Mouse (Mus musculus) heart, postnatal 36 days (tissue): Measurements from ENCODE around the gene Sun1. TPM values are rescaled to one million over a fixed set of nuclear protein-coding genes. Genes with fewer than 3 reads are reported as not detected.

Experiments used
- DNase-seq, 2 experiments: peaks; one replicate each; pipeline ENCODE4 v3.0.0; 2021 to 2022
- intact Hi-C: fragments of 180-260 bp; cut with DNase I; formaldehyde crosslinking; loops from one replicate; pipeline ENCODE4 v1.15.1; 2025
- total RNA-seq, 2 experiments: library from RNA; stranded (reverse); gene quantifications; 2 replicates each; pipeline ENCODE4 v1.2.3; 2021

The Sun1 gene
- 10 to 100 TPM; 48.2 to 50.1 TPM for total RNA-seq

DNA sequence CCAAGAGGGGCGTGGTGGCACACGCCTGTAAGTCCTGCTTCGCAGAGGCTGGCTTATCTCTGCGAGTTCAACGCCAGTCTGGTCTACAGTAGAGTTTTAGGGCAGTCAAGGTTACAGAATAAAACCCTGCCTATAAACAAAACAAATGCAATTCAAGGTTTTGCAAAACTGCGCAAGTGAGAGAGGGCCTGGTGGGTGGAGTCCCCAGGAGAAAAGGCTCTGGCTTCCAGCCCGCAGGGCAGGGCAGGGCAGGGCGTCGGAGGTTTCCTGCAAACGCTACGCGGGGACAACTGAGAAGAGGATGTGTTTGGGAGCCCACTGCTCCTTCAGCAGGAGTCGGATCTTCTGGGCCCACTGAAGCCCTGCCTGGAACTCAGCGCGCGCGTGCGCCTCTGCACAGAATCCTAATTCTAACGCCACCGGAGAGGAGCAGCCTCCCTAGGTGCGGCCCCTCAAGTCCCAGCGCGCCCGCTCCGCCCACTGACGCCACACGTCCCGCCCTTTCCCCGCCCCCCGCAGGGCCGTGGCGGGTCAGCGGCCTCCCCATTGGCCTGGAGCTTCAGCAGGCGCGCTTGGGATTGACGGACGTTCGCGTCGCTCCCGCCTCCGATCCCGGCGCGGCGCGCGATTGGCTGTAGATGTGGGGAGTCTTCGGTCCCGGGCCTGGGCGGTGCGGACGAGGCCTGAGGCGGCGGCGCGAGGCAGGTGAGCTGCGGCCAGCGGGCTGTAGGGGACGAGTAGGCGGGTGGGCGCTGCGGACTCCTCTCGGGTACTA is at the start of gene Sun1:
Sun1 (plus strand) TSS at position 643 of the 775 bp plus-strand sequence.
- intact Hi-C loops = loop anchor here (1.0 to 2.0 kb wide), 3 partner anchors 21 to 52 kb away; partner anchors contain the start of genes Dnaaf5, Get4 and Prkar1b
- DNase-seq = peak; percentile 99

DNA sequence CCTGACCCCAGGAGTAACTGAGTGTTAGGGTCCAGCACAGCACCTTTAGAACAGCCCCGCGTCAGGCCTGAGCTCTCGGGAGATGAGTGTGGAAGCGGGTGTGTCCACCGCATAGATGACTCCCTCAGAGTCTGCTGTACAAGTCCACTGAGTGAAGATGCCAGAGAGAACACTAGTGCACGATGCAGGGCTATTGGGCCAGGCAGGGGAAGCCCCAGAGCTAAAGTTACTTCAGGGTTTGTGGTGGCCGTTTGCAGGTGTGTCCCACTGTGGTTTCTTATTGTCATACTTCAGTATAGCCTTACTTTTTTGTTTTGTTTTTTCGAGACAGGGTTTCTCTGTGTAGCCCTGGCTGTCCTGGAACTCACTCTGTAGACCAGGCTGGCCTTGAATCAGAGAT is 39.5 kb upstream of the Sun1 start:
- intact Hi-C loops = no loop called here
- no peak for DNase-seq

DNA sequence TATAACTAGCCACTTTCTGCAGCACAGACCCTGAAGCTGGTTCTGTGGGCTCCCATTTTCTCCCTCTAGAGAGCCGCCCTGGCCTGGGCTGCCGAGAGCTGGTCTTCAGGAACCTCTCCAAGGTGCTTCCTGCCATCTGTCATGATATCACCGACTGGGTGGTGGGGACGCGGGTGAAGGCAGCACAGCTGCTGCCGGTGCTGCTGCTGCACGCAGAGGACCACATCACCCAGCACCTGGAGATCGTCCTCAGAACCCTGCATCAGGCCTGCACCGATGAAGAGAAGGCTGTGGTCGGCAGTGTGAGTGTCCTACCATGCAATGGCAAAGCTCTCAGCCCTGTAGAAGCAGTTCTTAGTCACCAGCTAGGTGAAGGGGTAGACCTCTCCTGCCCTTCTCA is 38.8 kb upstream of the Sun1 start:
- no peak for DNase-seq
- intact Hi-C loops = no loop called here

DNA sequence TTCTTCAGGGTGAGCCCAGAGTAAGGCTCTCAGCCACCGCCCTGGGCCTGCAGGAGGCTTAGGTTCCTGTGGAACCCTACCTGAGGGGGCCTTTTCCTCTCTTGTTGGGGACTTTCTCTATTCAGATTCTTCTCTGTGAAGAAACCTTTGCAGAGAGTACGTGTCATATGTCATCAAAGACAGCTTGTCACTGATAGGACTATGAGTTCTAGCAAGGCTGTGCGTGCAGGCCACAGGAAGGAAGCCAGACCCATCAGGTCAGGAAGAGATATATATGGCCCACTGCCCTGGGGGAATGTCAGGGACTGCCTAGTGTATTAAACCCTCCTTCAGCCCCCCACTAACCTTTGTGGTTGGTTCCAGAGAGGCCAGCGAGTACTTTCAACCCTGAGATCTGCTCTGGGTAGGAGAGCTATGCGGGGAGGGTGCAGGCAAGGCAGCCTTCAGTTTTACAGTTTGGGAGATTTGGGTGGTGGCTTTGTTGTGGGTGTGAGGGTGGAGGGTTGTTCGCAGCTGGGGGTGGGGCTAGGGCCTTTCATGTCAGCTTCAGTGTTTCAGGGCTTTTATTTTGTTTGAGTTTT is 33.6 kb upstream of the Sun1 start:
- intact Hi-C loops = no loop called here
- DNase-seq = no peak

DNA sequence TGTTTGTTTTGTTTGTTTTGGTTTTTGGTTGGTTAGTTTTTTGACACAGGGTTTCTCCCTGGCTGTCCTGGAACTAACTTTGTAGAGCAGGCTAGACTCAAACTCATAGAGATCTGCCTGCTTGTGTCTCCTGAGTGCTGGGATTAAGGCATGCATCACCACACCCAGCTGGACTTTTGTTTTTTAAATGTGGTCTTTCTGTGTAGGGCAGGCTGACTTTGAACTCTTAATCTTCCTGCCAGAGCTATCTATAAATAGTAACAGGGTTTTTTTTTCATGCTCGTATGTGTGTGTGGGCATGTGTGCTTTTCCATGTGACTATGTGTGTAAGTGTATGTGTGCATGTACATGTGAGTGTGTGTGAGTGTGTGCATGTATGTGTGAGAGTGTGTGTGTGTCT is 32.9 kb upstream of the Sun1 start:
- intact Hi-C loops = no loop called here
- no peak for DNase-seq

DNA sequence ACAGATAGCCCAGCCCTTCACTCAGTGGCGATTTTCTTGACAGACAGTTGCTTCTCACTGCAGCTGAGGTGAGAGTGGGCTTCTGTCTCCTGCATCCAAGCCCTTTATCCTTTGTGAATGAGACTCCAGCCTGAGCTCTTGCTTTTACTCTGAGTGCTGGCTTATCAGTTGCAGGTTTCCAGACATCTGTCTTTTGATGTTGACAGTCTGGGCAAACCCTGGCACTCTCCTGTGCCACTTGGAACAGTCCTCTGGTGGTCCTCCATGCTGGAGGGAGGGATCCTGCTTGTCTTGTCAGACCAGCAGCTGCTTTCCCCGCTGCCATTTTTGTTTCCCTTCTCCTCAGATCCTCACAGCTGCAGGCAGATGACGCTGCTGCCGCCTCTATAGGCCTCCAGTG is 28.5 kb upstream of the Sun1 start:
- intact Hi-C loops = no loop called here
- no peak for DNase-seq

DNA sequence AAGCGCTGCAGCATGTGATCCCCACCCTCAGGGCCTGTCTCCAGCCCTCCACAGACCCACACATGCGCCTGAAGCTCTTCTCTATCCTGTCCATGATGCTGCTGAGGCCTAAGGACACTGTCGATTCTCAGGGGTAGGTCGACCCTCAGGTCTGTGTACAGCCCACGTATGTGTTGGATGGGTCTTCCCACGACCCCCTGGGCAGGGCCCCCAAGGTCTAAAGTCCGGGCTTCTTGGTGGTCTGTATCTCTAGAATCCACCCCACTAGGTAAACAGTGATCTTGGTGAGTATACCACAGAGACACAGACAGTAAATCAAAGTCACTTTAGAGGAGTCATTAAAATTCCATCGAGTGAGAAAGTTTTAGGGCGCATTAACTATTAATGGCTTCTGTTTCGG is 26.3 kb upstream of the Sun1 start:
- DNase-seq = no peak
- intact Hi-C loops = no loop called here

DNA sequence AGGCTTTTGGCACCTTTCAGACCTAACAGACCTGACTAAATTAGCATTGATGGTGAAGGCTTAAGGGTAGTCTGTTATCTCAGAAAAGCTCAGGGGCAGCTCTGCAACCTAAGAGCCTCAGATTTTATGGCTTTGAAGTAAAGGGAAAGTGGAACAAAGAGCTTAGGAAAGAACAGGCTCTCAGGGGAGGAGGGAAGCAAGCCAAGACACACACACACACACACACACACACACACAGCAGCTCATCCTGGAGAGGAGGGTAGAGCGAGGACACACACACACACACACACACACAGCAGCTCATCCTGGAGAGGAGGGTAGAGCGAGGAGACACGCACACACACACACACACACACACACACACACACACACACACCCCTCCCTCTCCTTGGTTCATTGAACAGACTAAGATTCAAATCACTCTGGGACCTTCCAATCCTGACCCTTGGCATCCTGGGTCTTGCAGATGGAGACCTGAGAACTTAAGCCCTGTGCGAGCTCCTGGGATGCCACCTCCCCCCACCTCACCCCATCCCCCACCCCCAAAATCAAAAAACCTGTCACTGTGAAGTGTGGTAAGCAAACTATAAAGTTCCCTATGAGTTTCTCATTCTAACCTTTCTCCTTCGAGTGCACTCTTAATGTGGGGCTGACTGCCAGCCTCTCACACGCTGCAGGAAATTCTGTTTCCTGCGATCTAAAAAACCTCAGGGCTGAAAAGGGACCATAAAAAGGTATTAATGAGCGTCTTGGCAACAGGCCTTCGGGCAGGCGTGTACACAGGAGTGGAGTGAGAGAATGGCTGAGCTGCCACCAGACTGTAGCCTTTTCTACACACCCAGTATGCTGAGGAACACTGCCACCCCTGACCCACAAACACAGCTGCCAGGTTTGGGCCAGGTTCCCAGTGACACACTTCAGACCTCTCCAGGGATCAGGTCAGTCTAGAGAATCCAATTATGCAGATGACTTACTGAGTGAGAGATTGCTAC is 25.6 kb upstream of the Sun1 start:
- intact Hi-C loops = loop anchor here (5.0 kb wide), 1 partner anchor 178 kb away; the partner anchor contains the start of gene Pdgfa
- DNase-seq = peak; percentile 27 to 41

DNA sequence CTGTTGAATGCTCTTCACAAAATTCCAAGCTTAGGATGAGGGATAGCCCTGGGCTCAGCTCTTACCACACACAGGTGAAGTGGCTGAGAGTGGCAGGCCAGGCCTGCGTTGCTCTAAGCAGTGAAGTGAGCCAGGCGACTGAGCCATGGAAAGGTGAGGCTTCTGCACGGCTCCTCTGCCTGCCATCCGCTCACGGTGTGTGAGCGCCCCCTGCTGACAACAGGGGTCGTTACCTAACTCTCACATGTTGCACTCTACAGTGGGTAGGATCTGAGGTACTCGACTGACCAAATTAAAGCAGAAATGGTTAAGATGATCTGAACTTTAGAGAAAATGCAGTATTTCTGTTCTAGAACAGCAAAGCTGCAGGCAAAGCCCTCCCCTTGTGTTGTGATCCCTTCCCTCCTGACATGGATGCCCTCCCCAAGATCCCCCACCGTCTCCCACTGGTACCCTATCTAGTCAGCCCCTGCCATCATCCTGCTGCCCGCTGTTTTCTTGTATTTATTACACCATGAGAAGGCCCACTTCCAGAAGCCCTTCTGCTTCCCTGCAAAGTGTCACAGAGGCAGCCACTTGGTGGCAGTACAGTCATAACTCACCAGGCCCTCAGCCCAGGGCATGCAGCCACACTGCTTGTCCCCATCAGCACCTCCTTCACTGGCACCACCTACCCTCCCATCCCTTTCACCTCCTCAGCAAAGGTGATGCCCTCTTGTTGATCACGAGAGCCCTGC is 21.4 kb upstream of the Sun1 start:
- intact Hi-C loops = loop anchor here (1.0 to 5.0 kb wide), 3 partner anchors 104 to 331 kb away; partner anchors contain the start of gene Pdgfa

DNA sequence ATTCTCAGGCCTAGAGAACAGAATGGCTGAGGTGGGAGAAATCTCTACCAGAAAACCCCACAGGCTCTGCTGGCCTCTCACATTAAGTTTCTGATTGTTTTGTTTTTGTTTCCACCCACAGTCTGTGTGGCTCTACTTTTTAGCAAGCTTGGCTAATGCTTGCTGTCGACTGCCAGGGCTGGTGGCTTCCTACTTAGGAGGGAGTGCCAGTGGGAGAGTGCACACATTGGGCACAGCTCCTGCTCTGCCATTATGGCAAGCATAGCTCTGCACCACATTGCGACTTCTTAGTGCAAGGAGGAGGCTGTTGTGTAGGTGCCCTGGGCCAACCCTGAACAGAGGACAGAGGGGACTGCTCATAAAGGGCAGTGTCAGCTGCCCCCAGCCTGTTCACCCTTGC is 17.3 kb upstream of the Sun1 start:
- no peak for DNase-seq
- intact Hi-C loops = no loop called here

More for the DNA sequence above, 21.4 kb upstream of the Sun1 start:
- peak; percentile 79 to 87 for DNase-seq

DNA sequence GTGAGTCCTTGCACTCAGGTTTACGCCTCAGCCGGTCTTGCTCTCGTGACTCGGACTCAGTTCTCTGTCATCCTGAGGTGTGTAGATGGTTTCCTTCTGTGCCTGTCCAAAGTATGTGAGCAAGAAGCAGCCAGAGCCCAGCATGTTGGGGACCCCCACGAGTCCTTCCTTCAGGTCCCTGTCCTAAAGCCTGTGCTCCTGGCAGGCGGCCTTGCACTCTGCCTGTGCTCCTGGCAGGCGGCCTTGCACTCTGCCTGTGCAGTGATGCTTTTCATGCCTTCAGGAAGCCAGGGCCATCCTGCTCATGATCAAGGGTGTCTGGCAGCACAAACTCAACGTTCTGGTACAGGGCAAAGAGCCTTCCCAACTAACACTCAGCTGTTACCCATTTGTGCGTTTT is 16.8 kb upstream of the Sun1 start:
- intact Hi-C loops = no loop called here
- DNase-seq = no peak

DNA sequence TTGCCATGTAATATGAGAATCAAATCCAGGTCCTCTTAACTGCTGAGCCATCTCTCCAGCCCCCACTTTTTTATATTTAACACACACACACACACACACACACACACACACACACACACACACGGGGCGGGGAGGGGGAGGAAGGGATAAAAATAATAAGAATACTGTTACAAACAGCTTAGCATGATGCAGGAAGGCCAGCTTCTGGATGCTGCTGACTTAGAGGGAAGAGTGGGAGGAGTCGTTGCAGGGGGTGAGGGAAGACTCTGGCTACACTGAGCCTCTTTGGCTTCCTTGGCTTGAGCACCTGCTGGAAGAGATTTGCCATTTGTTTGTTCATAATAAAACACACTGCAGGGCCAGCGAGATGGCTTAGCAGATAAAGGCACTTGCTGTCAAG is 15.5 kb upstream of the Sun1 start:
- intact Hi-C loops = no loop called here

DNA sequence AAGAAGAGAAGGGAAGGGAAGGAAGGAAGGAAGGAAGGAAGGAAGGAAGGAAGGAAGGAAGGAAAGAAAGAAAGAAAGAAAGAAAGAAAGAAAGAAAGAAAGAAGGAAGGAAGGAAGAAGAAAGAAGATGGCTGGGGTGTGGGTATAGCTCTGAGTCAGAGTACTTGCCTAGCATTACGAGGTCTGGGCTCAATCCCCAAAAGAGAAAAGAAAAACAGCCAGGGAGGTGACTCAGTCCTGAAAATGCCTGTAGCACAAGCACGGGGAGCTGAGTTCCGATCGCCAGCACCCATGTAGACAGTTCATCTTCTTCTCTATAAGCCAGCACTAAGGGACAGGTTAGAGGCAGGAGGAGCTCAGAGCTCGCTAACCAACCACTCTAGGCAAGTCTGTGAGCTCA is 10.7 kb upstream of the Sun1 start:
- intact Hi-C loops = no loop called here
- DNase-seq = no peak

More for the DNA sequence above, 15.5 kb upstream of the Sun1 start:
- DNase-seq = no peak

DNA sequence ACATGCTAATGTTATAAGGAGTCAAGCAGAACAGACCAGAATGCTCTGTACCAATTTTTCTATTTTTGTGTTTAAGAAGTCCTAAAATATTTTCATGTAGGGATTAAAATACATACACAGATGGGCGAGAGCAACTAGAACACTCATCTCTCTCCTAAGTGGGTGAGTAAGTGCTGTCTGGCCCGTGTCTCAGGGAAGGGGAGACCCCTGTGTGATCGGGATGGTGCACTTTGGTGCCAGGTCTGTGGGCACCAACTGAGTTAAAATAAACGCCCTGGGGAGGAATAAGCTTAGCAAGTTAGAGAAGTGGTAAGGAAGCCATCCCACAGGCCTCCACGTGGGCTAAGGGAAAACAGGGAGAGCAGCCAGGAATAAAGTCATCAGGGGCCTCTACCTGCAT is 9.5 kb upstream of the Sun1 start:
- intact Hi-C loops = no loop called here

DNA sequence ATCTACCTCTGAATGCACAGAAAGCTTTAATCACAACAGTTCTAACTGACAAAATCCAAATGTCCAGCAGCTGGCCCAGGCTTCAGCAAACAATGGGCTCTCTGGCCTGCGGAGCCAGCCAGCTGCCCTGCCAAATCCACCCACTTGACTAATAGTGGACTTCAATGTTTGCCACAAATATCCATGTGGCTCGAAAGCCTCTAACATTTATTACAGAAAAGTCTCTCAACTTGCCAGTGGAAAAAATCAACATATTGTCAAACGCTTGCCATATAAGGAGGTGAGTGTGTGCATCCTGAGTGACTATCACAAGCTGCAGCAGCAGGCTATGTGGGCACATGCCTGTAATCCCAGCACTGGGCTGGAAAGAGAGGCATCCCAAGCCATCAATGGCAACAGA is 1.7 kb upstream of the Sun1 start:
- no peak for DNase-seq
- intact Hi-C loops = no loop called here

More for the DNA sequence above, 9.5 kb upstream of the Sun1 start:
- no peak for DNase-seq

DNA sequence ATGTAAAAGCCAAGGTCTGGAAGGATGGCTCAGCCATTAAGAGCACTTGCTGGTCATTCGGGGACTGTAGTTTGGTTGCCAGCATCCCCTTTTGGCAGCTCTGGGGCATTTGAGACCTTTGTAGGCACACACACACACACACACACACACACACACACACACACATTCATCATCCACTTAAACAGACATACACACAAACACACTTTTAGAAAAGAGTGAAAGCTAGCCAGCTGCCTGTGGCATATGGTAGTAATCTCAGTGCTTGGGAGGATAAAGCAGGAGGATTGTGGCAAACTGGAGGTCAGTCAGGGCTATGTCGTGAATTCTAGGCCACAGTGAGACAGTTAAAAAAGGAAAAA is 822 bp upstream of the Sun1 start:
- no peak for DNase-seq
- intact Hi-C loops = no loop called here

DNA sequence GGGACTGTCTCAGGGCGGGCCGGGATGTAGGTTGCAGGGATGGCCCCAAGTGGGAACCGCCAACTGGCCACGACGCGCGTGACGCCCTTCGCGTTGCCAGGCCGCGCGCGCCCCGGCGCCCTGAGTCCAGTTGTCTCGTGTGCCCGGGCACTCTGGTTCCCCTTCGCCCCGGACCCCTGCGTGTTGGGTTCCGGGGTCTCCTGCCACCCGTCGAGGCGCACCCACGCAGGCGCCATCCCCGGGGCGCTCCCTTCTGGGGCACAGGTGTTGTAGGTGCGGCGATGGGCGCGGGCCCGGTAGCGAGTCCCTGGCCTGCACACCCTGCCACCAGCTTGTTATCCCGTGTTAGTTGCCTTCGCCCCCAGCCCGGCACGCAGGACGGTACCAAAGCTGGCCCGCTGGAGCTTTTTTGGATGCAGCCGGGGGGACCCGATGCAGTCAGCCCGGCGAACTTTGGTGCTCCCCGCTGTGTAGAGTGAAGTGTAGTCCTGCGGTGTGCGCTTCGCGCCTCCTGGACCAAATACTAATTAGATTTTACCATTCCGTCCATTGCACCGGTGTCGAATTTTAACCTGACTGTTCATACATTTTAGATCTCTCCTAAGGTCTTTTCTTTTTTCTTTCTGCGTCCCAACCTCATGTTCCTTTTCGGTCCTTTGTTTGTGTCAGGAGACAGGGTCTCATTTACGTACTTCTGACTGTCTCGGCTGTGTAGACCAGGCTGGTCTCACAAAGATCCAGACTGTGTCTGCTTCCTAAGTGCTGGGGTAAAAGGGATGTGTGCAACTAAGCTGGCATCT is 533 bp downstream of the Sun1 start:
- DNase-seq = no peak
- intact Hi-C loops = loop anchor here (1.0 to 2.0 kb wide), 3 partner anchors 20 to 51 kb away; partner anchors contain the start of genes Dnaaf5, Get4 and Prkar1b

DNA sequence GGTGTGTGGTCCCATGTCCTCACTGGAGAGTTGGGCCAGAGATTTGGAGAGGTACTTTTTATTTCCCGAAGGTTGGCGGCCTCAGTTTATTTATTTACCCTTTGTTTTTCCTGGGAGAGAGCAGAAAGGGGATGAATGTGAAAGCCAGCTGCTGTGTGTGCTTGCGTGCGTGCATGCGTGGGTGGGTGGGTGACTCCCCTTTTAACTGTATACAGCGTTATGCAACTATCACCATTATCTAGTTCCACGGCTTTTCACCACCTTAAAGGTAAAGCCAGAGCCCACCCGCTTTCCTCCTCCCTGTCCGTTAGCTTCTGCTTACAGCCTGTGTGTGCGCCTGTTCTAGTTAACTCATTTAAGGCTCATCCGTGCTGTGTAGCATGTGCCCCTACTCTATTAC is 1.7 kb downstream of the Sun1 start:
- DNase-seq = no peak
- intact Hi-C loops = no loop called here

DNA sequence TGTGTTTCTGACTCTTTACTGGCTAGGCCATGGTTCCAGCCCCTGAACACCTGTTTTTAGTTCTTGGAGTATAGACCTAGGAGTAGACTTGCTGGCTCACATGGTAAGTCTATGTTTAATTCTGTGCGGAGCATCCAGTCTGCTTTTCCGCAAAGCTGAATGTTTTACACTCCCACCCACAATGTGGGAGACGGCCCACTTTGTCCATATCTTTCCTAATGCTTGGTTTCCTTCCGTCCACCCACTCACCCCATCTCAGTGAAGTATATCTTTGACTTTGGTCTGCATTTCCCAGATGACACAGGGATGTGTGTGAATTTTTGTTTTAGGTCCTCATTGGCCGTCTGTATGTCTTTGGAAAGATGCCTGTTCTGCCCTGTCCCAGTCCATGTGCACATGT is 2.9 kb downstream of the Sun1 start:
- intact Hi-C loops = no loop called here
- DNase-seq = no peak

DNA sequence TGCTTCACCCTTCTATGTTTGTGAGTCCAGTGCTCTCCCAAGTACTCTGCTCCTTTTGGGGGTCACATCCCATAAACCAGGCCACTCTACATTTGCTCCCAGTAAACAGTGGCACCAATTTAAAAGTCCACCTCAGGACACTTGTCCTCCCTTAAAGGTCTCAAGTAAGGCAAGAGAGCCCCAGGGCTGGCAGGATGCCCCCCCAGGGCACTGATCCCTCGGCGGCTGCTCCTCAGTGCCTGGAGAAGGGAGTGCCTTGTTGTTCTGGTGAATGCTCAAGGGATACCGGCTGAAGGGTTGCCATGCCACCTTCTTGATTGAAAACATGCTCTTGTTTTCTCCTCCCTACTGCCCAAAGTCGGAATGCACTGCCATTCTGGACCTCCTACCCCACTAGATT is 5.6 kb downstream of the Sun1 start:
- intact Hi-C loops = no loop called here
- no peak for DNase-seq
